Mouse (Mus musculus) adipose tissue, adult 10 weeks (tissue): ENCODE measurements around the gene N4bp2l2. TPM values are rescaled to one million over a fixed set of nuclear protein-coding genes. Genes with fewer than 3 reads are reported as not detected.

Experiments used
- polyA plus RNA-seq: library from polyadenylated mRNA; stranded (reverse); fragments of 350-450 nt; fragmentation: Illumina TruSeq; extraction: RNeasy Lipid Tissue Mini Kit (QIAGEN cat#74804); gene quantifications from one replicate; pipeline ENCODE4 v1.2.3, GENCODE M21; 2014; ENCODE audit warnings: low read depth, low replicate concordance

Gene N4bp2l2
- 29.1 TPM for polyA plus RNA-seq

DNA sequence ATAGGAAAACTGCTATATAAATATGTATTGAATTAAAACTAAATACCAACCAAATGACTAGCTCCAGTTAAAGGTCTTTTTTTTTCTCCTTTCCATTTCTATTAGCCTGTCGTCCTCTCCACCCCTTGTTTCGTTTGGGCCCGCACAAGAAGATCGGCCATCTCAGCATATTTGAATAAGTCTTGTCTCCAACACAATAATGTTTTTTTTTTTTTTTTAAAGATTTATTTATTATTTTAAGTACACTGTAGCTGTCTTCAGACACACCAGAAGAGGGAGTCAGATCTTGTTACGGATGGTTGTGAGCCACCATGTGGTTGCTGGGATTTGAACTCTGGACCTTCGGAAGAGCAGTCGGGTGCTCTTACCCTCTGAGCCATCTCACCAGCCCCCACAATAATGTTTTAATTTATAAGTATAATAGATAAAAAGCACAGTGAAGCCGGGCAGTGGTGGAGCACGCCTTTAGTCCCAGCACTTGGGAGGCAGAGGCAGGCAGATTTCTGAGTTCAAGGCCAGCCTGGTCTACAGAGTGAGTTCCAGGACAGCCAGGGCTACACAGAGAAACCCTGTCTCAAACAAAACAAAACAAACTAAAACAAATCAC lies at the start of gene N4bp2l2:
N4bp2l2 (minus strand) TSS at position 51 of the 607 bp plus-strand sequence.

DNA sequence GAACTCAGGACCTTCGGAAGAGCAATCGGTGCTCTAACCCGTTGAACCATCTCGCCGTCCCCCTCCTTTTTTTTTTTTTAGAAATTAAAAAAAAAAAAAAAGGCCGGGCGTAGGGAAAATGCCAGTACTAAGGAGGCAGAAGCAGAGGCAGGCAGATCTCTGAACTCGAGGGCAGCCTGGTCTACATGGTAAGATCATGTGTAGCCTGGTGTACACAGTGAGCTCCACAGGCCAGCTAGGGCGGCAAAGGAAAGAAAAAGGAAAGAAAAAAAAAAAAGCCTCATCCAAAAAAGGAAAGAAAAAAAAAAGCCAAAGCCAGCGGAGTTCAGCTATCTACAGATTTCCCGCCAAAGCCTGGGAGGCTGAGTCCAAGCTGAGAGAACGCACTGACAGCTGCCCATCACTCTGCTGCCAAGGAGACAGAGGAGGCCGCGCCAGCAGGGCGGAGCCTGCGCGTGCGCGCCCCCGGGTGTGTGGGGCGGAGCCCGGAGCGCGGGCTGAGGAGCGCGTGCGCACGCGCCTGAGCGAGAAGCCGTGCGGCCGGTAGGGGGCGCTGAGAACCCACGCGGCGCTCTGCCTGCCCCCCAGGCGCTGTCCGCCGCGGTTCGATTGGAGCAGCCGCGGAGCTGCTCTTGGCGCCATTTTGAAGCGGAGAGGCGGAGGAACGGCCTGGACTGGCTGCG lies 7.3 kb upstream of the N4bp2l2 start, which contains the start of gene Pds5b:
Pds5b (plus strand) TSS at position 587 of the 683 bp plus-strand sequence.

DNA sequence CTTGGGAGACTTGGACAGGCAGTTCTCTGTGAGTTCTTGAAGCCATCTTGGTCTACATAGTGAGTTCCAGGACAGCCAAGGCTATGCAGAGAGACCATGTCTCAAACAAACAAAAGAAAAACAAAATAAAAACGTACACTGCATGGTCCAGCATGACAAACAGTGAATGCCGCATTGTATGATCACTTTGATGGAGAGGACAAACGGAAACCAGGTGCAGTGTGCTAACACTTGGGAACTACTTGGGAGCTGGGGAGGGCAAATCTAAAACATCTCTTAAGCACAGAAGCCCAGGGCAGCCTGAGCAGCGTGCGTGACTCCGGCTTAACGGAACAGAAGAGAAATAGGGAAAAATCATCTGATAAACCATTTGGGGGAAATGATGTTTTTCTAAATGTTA lies 68.9 kb downstream of the N4bp2l2 start, which contains the start of gene N4bp2l1:
N4bp2l1 (minus strand) TSS at position 101 of the 400 bp plus-strand sequence.

Other genes with a start within 250 kb of the N4bp2l2 start
- not detected for gene Zar1l, start 148.0 kb downstream of the N4bp2l2 start, polyA plus RNA-seq
- gene Brca2, start 143.6 kb downstream of the N4bp2l2 start, polyA plus RNA-seq: 5.1 TPM
- gene N4bp2l1, start 69.0 kb downstream of the N4bp2l2 start, polyA plus RNA-seq: 19.7 TPM
- gene Pds5b, start 7.6 kb upstream of the N4bp2l2 start, polyA plus RNA-seq: 12.4 TPM